Mouse (Mus musculus): ENCODE data around the gene Palmd.

GRCm38 (mm10) chr3:116951489-116951888 lies 17.3 kb downstream of the Palmd start:
- TF ChIP-seq CTCF (IDR thresholded peaks at IDR 0.05; ENCODE audit: low read depth) (no peak), EP300 (IDR thresholded peaks at IDR 0.05; ENCODE audit: low read depth) (no peak)
